Mouse (Mus musculus): ENCODE data around the gene Cnr2. TPM values are rescaled to one million over a fixed set of nuclear protein-coding genes. Genes with fewer than 3 reads are reported as not detected.

The Cnr2 gene
- polyA plus RNA-seq, 1 experiment from 2014 or later: 0.08 TPM

DNA sequence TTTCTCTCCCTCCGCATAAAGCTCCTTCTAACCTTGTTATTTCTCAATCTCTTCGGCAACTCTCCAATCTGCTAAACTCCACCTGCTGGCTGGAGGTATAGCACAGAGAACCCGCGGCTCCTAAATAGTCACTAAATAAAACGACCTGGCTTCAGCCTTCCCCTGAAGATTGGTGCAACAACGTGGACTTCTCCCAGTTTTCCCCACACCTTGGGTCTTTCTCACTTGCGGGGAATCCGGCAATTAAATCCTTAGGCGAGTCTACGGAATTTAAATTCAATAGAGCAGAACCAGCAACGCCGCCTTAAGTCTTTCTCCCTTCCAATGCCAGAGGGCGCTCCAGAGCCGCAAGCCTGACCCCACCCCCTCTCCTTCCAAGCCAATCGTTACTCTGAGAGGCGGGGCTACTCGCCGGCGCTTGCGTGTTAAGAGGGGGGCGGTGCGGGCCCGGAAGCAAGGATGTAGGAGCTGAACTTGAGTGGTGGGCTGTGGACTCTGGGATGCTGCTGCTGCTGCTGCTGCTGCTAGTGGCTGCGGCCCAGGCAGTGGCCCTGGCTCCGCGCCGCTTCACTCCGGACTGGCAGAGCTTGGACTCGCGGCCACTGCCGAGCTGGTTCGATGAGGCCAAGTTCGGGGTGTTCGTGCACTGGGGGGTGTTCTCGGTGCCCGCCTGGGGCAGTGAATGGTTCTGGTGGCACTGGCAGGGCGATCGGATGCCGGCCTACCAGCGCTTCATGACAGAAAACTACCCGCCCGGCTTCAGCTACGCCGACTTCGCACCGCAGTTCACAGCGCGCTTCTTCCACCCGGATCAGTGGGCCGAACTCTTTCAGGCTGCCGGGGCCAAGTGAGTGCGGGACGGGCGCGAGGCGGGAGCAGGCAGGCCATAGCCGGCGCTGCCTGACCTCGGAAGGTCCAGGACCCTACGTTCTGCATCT lies 25.4 kb downstream of the Cnr2 start, which contains the start of gene Fuca1:
Gene Fuca1, plus strand, starts transcription at position 432 of the 938 bp plus-strand sequence.
- Histone ChIP-seq H3K27ac (ENCODE audit: low read depth, low read length) (peak within 1 kb of the TSS; percentile 72; the same call in 1 of the 2 replicates), H3K36me3 (ENCODE audit: control insufficient read depth, insufficient read depth, low read length) (no peaks in the 10 kb centered on the region), H3K9ac (ENCODE audit: low read depth, low read length) (peak within 1 kb of the TSS; percentile 75), H3K27me3 (ENCODE audit: control insufficient read depth, insufficient read depth, low read length) (no peaks in the 10 kb centered on the region), H3K4me2 (replicated peaks; ENCODE audit: low read depth, low read length) (peak within 1 kb of the TSS; percentile 94), H3K4me1 (replicated peaks; ENCODE audit: control insufficient read depth, insufficient read depth, low read length) (0 out of 2 replicates have a peak, but pooled peaks cover 3% of the 10 kb centered on the region), H3K9me3 (ENCODE audit: control insufficient read depth, low read length) (no peaks in the 10 kb centered on the region), H3K4me3 (ENCODE audit: low read depth, low read length) (peak within 1 kb of the TSS; percentile 84)
- DNase-seq (ENCODE audit: low spot score): peak; percentile 99
- WGBS: 2% methylated on average over 59 of the region's 60 CpGs
- ATAC-seq (ENCODE audit: low FRiP score): peak; percentile 96

DNA sequence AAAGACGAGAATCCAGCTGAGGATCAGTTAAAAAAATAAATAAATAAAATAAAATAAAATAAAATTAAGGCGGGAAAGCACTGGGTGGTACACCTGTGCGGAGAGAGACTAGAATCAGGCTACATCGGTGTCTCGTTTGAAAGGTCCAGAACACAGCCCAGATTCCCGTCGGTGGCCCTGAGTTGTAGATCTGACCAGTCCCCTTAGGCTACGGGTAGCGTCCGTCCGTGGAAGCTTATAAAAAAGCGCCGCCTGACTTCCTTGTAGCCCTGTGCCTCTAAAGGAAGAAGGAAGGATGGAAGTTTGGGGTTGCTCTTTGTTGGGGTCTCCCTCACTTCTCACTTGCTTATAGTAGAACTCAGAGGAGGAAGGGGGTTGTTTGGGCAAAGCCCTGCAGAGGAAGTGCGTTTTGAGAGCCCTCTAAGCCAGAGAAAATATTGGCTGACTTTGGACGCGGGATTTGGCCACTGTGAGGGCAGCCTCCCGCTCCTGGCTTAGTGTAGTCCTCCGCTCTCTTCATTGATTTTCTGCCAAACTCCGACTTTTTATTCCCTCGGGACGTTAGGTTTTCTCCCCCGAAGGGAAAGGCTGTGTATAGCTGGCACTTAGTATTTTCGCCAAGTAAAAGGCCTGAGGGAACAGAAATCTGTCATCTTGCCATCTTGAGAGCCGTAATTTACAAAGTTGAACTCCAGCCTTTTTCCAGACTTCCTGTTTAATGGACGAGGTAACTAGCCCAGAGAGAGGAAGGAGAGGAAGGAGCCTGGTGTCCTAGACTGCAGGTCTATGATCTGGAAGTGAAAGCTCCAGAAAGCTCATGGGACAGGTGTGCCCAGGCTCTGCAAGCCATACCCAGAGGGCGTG lies 26.3 kb downstream of the Cnr2 start:
- WGBS: 9% methylated on average over 26 of the region's 26 CpGs
- ATAC-seq (ENCODE audit: low FRiP score) (peak; percentile 47), DNase-seq (ENCODE audit: low spot score) (peak; percentile 49)

DNA sequence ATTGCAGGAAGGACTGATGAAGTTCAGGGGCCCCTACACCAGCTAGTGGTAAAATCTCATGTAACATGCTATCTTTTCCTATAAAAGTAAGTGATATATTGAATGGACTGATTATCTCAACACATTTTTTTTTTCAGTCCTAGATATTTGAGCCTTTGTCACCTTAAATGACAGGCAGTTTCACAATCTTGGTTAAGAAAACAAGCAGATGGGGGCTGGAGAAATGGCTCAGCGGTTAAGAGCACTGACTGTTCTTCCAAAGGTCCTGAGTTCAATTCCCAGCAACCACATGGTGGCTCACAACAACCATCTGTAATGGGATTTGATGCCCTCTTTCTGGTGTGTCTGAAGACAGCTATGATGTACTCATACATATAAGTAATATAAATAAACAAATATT lies 27.0 kb downstream of the Cnr2 start:
- no peaks in the 10 kb centered on the region for H3K27me3 ChIP-seq (ENCODE audit: control insufficient read depth, insufficient read depth, low read length)
- WGBS: 89% methylated on average over 1 of the region's 1 CpGs
- ATAC-seq (ENCODE audit: low FRiP score) (no peak), DNase-seq (ENCODE audit: low spot score) (no peak)
- H3K4me3 ChIP-seq (ENCODE audit: low read depth, low read length): no peak overlapping the region
- H3K9ac ChIP-seq (ENCODE audit: low read depth, low read length): no peak overlapping the region
- H3K36me3 ChIP-seq (ENCODE audit: control insufficient read depth, insufficient read depth, low read length): no peaks in the 10 kb centered on the region
- 0 out of 2 replicates have a peak, but pooled peaks cover 3% of the 10 kb centered on the region for H3K4me1 ChIP-seq (replicated peaks; ENCODE audit: control insufficient read depth, insufficient read depth, low read length)
- H3K9me3 ChIP-seq (ENCODE audit: control insufficient read depth, low read length): no peaks in the 10 kb centered on the region
- peak overlapping the region; percentile 94 for H3K4me2 ChIP-seq (replicated peaks; ENCODE audit: low read depth, low read length)
- H3K27ac ChIP-seq (ENCODE audit: low read depth, low read length): no peak overlapping the region

More for the DNA sequence above, 26.3 kb downstream of the Cnr2 start:
- no peaks in the 10 kb centered on the region for H3K36me3 ChIP-seq (ENCODE audit: control insufficient read depth, insufficient read depth, low read length)
- H3K27me3 ChIP-seq (ENCODE audit: control insufficient read depth, insufficient read depth, low read length): no peaks in the 10 kb centered on the region
- H3K9ac ChIP-seq (ENCODE audit: low read depth, low read length): peak overlapping the region; percentile 75
- 0 out of 2 replicates have a peak, but pooled peaks cover 3% of the 10 kb centered on the region for H3K4me1 ChIP-seq (replicated peaks; ENCODE audit: control insufficient read depth, insufficient read depth, low read length)
- no peak overlapping the region; the same call in 1 of the 2 replicates for H3K27ac ChIP-seq (ENCODE audit: low read depth, low read length)
- peak overlapping the region; percentile 94 for H3K4me2 ChIP-seq (replicated peaks; ENCODE audit: low read depth, low read length)
- H3K4me3 ChIP-seq (ENCODE audit: low read depth, low read length): peak overlapping the region; percentile 84
- H3K9me3 ChIP-seq (ENCODE audit: control insufficient read depth, low read length): no peaks in the 10 kb centered on the region

DNA sequence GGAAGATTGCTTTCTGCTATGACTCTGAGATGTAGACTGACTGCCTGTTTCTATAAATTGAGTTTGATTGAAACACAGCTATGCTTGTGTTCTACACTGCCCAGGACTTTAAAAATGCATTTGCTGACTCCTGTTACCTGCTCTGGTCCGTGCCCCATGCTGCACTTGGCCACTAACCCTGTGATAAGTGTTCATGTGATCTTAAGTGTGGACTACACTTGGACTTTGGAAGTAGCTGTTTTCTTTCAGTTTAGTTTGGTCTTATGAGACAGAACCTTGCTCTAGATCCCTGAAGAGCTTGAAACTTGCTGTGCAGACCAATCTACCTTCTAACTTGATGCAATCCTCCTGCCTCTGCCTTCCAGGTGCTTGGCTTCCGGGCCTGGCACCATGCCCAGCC lies 29.2 kb downstream of the Cnr2 start:
- Histone ChIP-seq H3K27me3 (ENCODE audit: control insufficient read depth, insufficient read depth, low read length) (no peaks in the 10 kb centered on the region), H3K27ac (ENCODE audit: low read depth, low read length) (no peak overlapping the region), H3K4me2 (replicated peaks; ENCODE audit: low read depth, low read length) (no peak overlapping the region), H3K36me3 (ENCODE audit: control insufficient read depth, insufficient read depth, low read length) (no peaks in the 10 kb centered on the region), H3K9ac (ENCODE audit: low read depth, low read length) (no peak overlapping the region), H3K4me1 (replicated peaks; ENCODE audit: control insufficient read depth, insufficient read depth, low read length) (0 out of 2 replicates have a peak, but pooled peaks cover 3% of the 10 kb centered on the region), H3K9me3 (ENCODE audit: control insufficient read depth, low read length) (no peaks in the 10 kb centered on the region), H3K4me3 (ENCODE audit: low read depth, low read length) (no peak overlapping the region)
- WGBS: 75% methylated on average over 2 of the region's 2 CpGs
- DNase-seq (ENCODE audit: low spot score) (no peak), ATAC-seq (ENCODE audit: low FRiP score) (no peak)

DNA sequence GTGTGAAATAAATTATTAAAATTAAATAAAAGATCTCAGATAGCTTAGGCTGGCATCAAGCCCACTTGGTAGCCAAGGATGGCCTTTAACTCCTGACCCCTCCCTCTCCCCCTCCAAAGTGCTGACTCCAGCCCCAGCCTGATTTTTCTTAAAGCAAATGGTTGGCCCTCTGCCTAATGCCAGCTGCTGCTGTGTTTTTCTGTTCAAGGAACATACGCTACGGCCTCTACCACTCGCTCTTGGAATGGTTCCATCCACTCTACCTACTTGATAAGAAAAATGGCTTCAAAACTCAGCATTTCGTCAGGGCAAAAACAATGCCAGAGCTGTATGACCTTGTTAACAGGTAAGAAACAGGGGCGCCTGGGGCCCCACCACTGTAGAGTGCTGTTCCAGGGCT lies 30.1 kb downstream of the Cnr2 start:
- Histone ChIP-seq H3K9ac (ENCODE audit: low read depth, low read length) (no peak overlapping the region), H3K9me3 (ENCODE audit: control insufficient read depth, low read length) (no peaks in the 10 kb centered on the region), H3K4me2 (replicated peaks; ENCODE audit: low read depth, low read length) (no peak overlapping the region), H3K4me1 (replicated peaks; ENCODE audit: control insufficient read depth, insufficient read depth, low read length) (0 out of 2 replicates have a peak, but pooled peaks cover 3% of the 10 kb centered on the region), H3K4me3 (ENCODE audit: low read depth, low read length) (no peak overlapping the region), H3K27ac (ENCODE audit: low read depth, low read length) (no peak overlapping the region), H3K36me3 (ENCODE audit: control insufficient read depth, insufficient read depth, low read length) (no peaks in the 10 kb centered on the region), H3K27me3 (ENCODE audit: control insufficient read depth, insufficient read depth, low read length) (no peaks in the 10 kb centered on the region)
- ATAC-seq (ENCODE audit: low FRiP score) (no peak), DNase-seq (ENCODE audit: low spot score) (no peak)
- 93% methylated on average over 5 of the region's 5 CpGs for WGBS

DNA sequence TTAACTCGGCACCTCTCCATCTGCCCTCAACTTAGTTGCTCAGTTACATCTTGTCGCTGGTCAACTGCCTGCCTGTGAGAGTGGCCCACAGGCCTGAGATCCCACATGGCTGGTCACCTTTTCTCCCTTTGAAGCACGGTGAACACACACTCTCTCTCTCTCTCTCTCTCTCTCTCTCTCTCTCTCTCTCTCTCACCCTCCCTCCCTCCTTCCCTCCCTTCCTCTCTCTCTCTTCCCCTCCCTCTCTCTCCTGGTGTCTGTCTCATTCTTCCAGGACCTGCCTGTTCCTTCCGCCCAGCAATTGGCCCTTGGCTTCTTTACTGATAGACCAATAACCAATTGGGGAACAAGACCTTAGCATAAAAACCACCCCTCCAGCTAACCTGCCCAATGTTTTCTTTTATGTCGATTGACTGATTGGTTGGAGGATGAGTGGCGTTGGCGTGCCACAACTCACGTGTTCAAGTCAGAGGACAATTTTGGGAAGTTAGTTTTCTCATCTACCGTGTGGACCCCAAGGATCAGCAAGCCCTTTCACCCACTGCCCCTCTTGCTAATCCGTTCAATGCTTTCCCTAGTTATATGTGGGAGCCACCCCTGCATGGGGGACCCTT lies 31.1 kb downstream of the Cnr2 start:
- Histone ChIP-seq H3K4me1 (replicated peaks; ENCODE audit: control insufficient read depth, insufficient read depth, low read length) (0 out of 2 replicates have a peak, but pooled peaks cover 3% of the 10 kb centered on the region), H3K9ac (ENCODE audit: low read depth, low read length) (no peak overlapping the region), H3K27me3 (ENCODE audit: control insufficient read depth, insufficient read depth, low read length) (no peaks in the 10 kb centered on the region), H3K9me3 (ENCODE audit: control insufficient read depth, low read length) (no peaks in the 10 kb centered on the region), H3K36me3 (ENCODE audit: control insufficient read depth, insufficient read depth, low read length) (no peaks in the 10 kb centered on the region), H3K27ac (ENCODE audit: low read depth, low read length) (no peak overlapping the region), H3K4me3 (ENCODE audit: low read depth, low read length) (no peak overlapping the region), H3K4me2 (replicated peaks; ENCODE audit: low read depth, low read length) (no peak overlapping the region)
- ATAC-seq (ENCODE audit: low FRiP score): no peak
- no peak for DNase-seq (ENCODE audit: low spot score)
- 88% methylated on average over 10 of the region's 10 CpGs for WGBS

DNA sequence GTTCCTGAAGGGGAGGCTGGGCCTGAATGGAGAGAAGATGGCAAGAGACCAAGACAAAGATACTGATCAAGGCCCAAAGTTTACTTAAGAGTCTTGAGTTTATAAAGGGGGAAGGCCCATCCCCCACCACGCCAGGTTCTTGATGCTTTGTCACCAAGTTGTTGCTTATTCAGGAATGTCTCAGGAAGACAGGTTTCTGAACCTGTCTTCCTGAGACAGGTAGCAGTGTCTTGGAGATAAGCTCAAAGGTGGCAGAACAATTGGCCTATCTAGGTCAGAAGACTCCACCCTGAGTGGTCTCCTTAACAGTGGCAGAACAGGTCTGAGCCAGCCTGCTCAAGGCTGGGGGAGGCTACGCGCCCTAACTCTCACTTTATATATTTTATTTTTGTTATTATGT lies 31.7 kb downstream of the Cnr2 start:
- no peak overlapping the region for H3K27ac ChIP-seq (ENCODE audit: low read depth, low read length)
- H3K4me3 ChIP-seq (ENCODE audit: low read depth, low read length): no peak overlapping the region
- H3K36me3 ChIP-seq (ENCODE audit: control insufficient read depth, insufficient read depth, low read length): no peaks in the 10 kb centered on the region
- no peaks in the 10 kb centered on the region for H3K9me3 ChIP-seq (ENCODE audit: control insufficient read depth, low read length)
- H3K4me1 ChIP-seq (replicated peaks; ENCODE audit: control insufficient read depth, insufficient read depth, low read length): 0 out of 2 replicates have a peak, but pooled peaks cover under 1% of the 10 kb centered on the region
- H3K9ac ChIP-seq (ENCODE audit: low read depth, low read length): no peak overlapping the region
- 91% methylated on average over 3 of the region's 3 CpGs for WGBS
- no peaks in the 10 kb centered on the region for H3K27me3 ChIP-seq (ENCODE audit: control insufficient read depth, insufficient read depth, low read length)
- DNase-seq (ENCODE audit: low spot score) (no peak), ATAC-seq (ENCODE audit: low FRiP score) (no peak)
- no peak overlapping the region for H3K4me2 ChIP-seq (replicated peaks; ENCODE audit: low read depth, low read length)

DNA sequence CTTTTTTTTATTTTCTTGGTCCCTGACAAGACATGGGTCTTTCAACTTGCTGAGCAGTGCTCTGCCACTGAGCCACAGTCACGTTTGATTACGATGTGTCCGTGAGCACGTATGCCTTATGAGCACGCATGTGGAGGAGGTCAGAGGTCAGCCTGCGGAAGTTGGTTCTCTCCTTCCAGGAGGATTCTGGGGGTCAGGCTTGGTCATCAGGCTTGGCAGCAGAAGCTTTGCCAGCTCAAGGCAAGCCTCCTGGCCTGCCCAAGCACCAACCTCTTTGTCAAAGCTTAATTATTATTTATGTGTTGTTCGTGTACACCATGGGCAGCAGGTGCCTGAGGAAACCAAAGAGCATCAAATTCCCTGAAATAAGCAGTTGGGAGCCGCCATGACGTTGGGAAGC lies 33.2 kb downstream of the Cnr2 start:
- H3K27ac ChIP-seq (ENCODE audit: low read depth, low read length): no peak overlapping the region
- no peaks in the 10 kb centered on the region for H3K9me3 ChIP-seq (ENCODE audit: control insufficient read depth, low read length)
- H3K27me3 ChIP-seq (ENCODE audit: control insufficient read depth, insufficient read depth, low read length): no peaks in the 10 kb centered on the region
- ATAC-seq (ENCODE audit: low FRiP score) (no peak), DNase-seq (ENCODE audit: low spot score) (no peak)
- no peaks in the 10 kb centered on the region for H3K4me1 ChIP-seq (replicated peaks; ENCODE audit: control insufficient read depth, insufficient read depth, low read length)
- WGBS: 81% methylated on average over 9 of the region's 9 CpGs
- H3K4me3 ChIP-seq (ENCODE audit: low read depth, low read length): no peak overlapping the region
- no peak overlapping the region for H3K4me2 ChIP-seq (replicated peaks; ENCODE audit: low read depth, low read length)
- no peak overlapping the region for H3K9ac ChIP-seq (ENCODE audit: low read depth, low read length)
- no peaks in the 10 kb centered on the region for H3K36me3 ChIP-seq (ENCODE audit: control insufficient read depth, insufficient read depth, low read length)

Data from hindbrain, embryonic 11.5 days (tissue).